Mouse (Mus musculus) thymus, adult 2 months (tissue): Measurements from ENCODE around the gene Acss2. TPM values are rescaled to one million over a fixed set of nuclear protein-coding genes. Genes with fewer than 3 reads are reported as not detected.

Source experiments
- DNase-seq: peaks from one replicate; pipeline ENCODE4 v3.0.0; 2021
- H3K27ac ChIP-seq: fragments of 200-500 bp; 2 replicates; pipeline ENCODE4 v1.5.1; 2012; ENCODE audit warnings: low read length, control low read depth; ENCODE audit not compliant: control insufficient read depth, insufficient read depth
- H3K27me3 ChIP-seq: fragments of 200-500 bp; 2 replicates; pipeline ENCODE4 v1.6.1; 2012; ENCODE audit warnings: mild to moderate bottlenecking, low read length, moderate library complexity, mixed read lengths; ENCODE audit not compliant: control insufficient read depth, insufficient read depth
- H3K36me3 ChIP-seq: fragments of 200-500 bp; 2 replicates; pipeline ENCODE4 v1.6.1; 2012; ENCODE audit warnings: mild to moderate bottlenecking, low read length, moderate library complexity; ENCODE audit not compliant: control insufficient read depth, insufficient read depth
- H3K4me1 ChIP-seq: fragments of 200-500 bp; replicated peaks from 2 replicates; pipeline ENCODE4 v1.6.1; 2012; ENCODE audit warnings: low read length; ENCODE audit not compliant: control insufficient read depth, insufficient read depth
- H3K4me3 ChIP-seq: fragments of 200-500 bp; 2 replicates; pipeline ENCODE4 v1.5.1; 2012; ENCODE audit warnings: mild to moderate bottlenecking, low read length, control low read depth, moderate library complexity; ENCODE audit not compliant: control insufficient read depth, insufficient read depth
- CTCF ChIP-seq: fragments of 200-500 bp; IDR thresholded peaks from 2 replicates; pipeline ENCODE4 v1.5.1; 2012; ENCODE audit warnings: mild to moderate bottlenecking, control low read depth, low read length, moderate library complexity, borderline replicate concordance; ENCODE audit not compliant: control insufficient read depth, poor library complexity, insufficient read depth; ENCODE audit errors: extremely low read depth
- POLR2A ChIP-seq: fragments of 200-500 bp; IDR thresholded peaks from 2 replicates; pipeline ENCODE4 v1.6.1; 2012; ENCODE audit warnings: mild to moderate bottlenecking, low read length, control low read depth, moderate library complexity; ENCODE audit not compliant: control insufficient read depth, poor library complexity, insufficient read depth; ENCODE audit errors: extremely low read depth
- WGBS: fragments of 180-500 bp; shearing (Covaris S2); methylation state at CpG from one replicate; pipeline ENCODE4 v1.1.7; 2018; 5-methylcytosine and 5-hydroxymethylcytosine counted together
- polyA plus RNA-seq: library from polyadenylated mRNA; depleted of rRNA; stranded (reverse); fragments of >200 nt; gene quantifications from 2 replicates; pipeline ENCODE4 v1.2.3, GENCODE M21; 2012

Gene Acss2
- polyA plus RNA-seq, 1 experiment, result 56.0 TPM

DNA sequence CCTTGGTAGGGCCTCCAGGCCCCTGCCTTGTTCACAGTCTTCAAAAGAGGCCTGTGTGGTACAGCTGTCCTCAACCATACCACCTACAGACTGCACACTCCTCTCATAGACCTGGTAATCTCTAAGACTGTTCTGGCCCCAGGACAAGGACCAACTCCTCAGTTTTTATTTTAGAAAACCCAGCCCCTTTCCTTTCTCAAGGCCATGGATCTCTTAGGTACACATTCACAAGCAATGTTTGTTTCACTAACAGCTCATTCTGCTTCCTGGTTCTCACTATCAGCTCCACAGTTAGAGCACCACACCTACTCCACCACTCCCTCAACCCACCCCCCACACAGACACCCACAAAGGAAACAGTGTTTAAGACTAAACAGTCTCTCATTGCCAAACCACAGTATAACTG lies 35.2 kb downstream of the Acss2 start:
- Histone ChIP-seq H3K27me3 (no peaks in the 10 kb centered on the region), H3K4me1 (peaks cover 22% of the 10 kb centered on the region), H3K4me3 (no peak overlapping the region), H3K36me3 (no peaks in the 10 kb centered on the region), H3K27ac (peak overlapping the region; percentile 100)
- peak; percentile 76 for DNase-seq
- TF ChIP-seq CTCF (no peak), POLR2A (no peak)

DNA sequence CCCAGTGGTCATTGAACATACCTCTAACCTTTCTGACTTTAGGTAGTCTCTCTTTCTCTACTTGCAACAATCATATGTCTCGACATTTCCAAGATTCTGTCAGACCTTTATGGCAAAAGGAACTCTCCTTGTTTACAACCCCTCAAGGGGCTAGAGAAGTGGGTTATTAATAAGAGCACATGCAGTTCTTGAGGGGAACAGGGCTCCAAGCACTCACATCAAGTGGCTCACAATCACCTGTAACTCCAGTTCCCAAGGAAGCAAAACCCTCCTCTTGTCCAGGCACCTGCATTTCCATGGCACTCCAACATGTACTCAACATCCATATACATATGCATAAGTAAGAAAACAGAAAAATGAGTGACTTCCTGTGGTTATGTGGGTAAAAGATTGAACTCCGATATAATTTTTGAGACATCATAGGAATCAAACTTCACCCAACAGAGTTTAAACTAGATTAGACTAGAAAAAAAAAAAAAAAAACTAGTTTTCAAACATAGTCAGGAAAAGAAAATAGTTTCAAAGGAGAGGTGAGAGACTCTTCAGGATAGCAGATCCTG lies 36.8 kb downstream of the Acss2 start:
- WGBS, result 35% methylated on average over 2 of the region's 2 CpGs
- Histone ChIP-seq H3K4me1 (peaks cover 22% of the 10 kb centered on the region), H3K27me3 (no peaks in the 10 kb centered on the region), H3K36me3 (no peaks in the 10 kb centered on the region), H3K4me3 (no peak overlapping the region), H3K27ac (peak overlapping the region; percentile 51)
- no peak for TF ChIP-seq POLR2A
- no peak for TF ChIP-seq CTCF
- no peak for DNase-seq

DNA sequence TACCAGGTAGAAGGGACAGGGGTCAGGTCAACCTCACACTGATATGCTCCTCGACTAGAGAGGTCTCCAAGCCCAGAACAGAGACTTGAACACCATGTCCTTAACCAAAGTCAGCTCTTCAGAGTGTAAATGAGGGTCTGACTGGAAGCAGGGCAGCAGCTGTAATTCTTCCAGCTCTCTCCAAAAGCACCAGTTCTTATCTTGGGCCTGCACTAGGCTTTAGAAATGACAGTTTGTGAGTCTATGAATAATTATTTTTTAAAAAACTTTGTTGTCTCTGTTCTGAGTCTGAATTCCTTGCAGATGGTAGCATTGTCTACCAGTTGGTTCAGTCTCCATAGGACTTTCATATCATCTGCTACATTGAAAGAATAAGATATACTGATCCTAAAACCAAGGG lies 44.5 kb downstream of the Acss2 start:
- no peaks in the 10 kb centered on the region for H3K27me3 ChIP-seq
- peaks cover 3% of the 10 kb centered on the region; the same call in 1 of the 2 replicates for H3K36me3 ChIP-seq
- DNase-seq, result no peak
- H3K4me3 ChIP-seq, result no peak overlapping the region
- TF ChIP-seq CTCF (no peak), POLR2A (no peak)
- H3K4me1 ChIP-seq, result no peaks in the 10 kb centered on the region
- no peak overlapping the region for H3K27ac ChIP-seq
- WGBS, result 61% methylated on average over 1 of the region's 1 CpGs

DNA sequence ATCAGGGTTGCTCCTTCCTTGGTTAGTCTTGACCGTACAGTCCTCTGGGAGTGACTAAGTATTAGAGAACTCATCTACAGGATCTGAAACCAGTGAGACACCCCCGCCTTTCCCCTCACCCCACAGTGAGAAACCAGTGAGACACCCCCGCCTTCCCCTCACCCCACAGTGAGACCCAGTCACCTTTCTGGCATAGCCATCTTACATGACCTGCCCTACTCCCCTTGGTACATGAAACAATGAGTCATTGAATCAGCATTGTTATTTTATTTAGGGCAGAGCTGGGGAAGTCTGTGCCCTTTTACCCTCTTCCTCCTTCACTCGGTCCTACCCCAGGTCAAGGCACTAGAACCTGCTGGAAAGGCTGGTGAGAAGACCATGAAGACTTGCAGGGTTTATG lies 45.2 kb downstream of the Acss2 start:
- H3K27ac ChIP-seq, result no peak overlapping the region
- no peaks in the 10 kb centered on the region for H3K27me3 ChIP-seq
- no peak overlapping the region for H3K4me3 ChIP-seq
- no peaks in the 10 kb centered on the region for H3K4me1 ChIP-seq
- H3K36me3 ChIP-seq, result peaks cover 3% of the 10 kb centered on the region; the same call in 1 of the 2 replicates
- WGBS, result 92% methylated on average over 4 of the region's 4 CpGs
- TF ChIP-seq CTCF, result no peak
- TF ChIP-seq POLR2A, result no peak
- DNase-seq, result no peak

DNA sequence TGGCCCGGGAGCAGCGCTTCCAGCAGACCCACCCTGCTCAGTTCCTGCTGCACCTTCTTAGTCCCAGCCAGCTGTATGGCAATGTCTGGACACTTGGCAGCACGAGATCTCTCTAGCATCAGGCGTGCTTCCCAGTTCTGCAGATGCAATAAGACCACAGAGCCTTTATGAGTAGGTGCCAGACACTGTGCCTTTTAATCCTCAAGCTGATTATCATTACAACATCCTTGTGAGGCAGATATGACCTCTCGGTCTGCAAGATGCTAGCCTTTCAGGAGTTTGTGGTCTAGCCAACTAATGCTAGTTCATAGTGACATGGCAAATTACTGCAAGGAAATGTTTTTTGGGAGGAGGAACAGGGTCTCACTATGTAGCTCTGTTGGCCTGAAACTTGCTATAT lies 50.0 kb downstream of the Acss2 start:
- Histone ChIP-seq H3K27me3 (no peaks in the 10 kb centered on the region), H3K4me3 (no peak overlapping the region), H3K27ac (no peak overlapping the region), H3K4me1 (no peaks in the 10 kb centered on the region), H3K36me3 (0 out of 2 replicates have a peak, but pooled peaks cover 3% of the 10 kb centered on the region)
- TF ChIP-seq CTCF (no peak), POLR2A (no peak)
- no peak for DNase-seq
- WGBS, result 88% methylated on average over 5 of the region's 5 CpGs

DNA sequence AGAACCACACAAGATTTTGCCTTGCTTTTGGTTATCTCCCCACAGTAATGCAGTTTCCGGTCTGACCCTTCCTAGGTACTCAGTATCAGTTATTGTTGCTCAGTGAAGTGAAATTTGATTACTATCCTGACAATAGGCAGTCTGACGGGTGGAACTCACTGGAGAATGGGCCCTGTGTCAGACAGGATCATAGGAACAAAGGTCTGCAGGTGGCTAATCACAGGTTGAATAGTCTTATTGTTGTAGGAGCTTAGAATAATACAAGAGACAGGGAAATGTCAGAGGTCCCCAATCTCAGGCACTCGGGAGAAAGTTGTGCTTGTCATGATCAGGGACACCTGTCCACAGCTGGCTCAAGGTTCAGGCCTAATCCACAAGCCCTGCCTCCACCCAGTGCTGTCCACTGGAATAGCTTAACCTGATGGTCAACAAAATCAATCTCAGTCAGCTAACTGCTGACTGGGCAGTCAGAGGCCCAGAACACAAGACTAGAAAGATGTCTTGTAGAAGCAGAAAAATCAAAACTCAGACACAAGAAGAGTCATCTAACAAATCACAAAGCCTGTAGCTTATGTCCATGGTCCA lies 51.6 kb downstream of the Acss2 start:
- TF ChIP-seq POLR2A (no peak), CTCF (no peak)
- Histone ChIP-seq H3K4me1 (no peaks in the 10 kb centered on the region), H3K27ac (no peak overlapping the region), H3K27me3 (no peaks in the 10 kb centered on the region), H3K36me3 (0 out of 2 replicates have a peak, but pooled peaks cover 3% of the 10 kb centered on the region), H3K4me3 (no peak overlapping the region)
- 91% methylated on average over 3 of the region's 3 CpGs for WGBS
- no peak for DNase-seq

DNA sequence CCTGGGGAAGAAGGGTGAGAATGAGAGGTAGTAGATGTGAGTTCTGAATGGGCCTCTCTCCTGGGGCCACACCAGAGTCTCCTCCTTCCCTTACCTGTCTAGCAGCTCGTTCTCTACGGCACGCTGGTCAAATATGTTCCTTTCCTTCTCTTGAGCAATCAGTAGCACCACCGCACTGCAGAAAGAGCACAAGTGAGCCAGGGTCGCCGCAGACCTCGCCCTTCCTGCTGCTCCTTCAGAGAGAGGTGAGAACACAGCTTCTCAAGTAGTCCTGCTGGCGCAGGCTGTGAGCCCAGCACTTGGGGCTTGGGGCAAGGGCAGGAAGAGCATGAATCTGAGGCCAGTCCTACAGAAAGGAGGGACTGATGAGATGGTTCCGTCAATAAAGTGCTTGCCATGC lies 55.3 kb downstream of the Acss2 start:
- DNase-seq, result no peak
- TF ChIP-seq POLR2A (no peak), CTCF (no peak)
- WGBS, result 95% methylated on average over 9 of the region's 9 CpGs
- Histone ChIP-seq H3K27me3 (no peaks in the 10 kb centered on the region), H3K27ac (no peak overlapping the region), H3K4me1 (no peaks in the 10 kb centered on the region), H3K4me3 (no peak overlapping the region), H3K36me3 (0 out of 2 replicates have a peak, but pooled peaks cover under 1% of the 10 kb centered on the region)
